Mouse (Mus musculus): ENCODE data around the gene Tnfsf15. TPM values are rescaled to one million over a fixed set of nuclear protein-coding genes. Genes with fewer than 3 reads are reported as not detected.

The Tnfsf15 gene
- polyA plus RNA-seq, 2 experiments: 0.02 to 0.08 TPM

- WGBS (ENCODE audit: insufficient replicate concordance): 65% methylated on average over 2 of the region's 2 CpGs
- no peak for TF ChIP-seq EP300 (IDR thresholded peaks at IDR 0.05; ENCODE audit: low read depth)
- no peak for TF ChIP-seq CTCF (IDR thresholded peaks at IDR 0.05; ENCODE audit: low read depth)
- ATAC-seq (ENCODE audit: insufficient read depth): no peak
Observed at GRCm38 (mm10) chr4:63682441-63682840, 62.5 kb downstream of the Tnfsf15 start.

GRCm38 (mm10) chr4:63681557-63681956 lies 63.4 kb downstream of the Tnfsf15 start:
- no peak for TF ChIP-seq EP300 (IDR thresholded peaks at IDR 0.05; ENCODE audit: low read depth)
- TF ChIP-seq CTCF (IDR thresholded peaks at IDR 0.05; ENCODE audit: low read depth): no peak
- Histone ChIP-seq H3K36me3 (replicated peaks; ENCODE audit: control insufficient read depth, insufficient read depth, low read depth) (no peaks in the 10 kb centered on the region), H3K4me1 (replicated peaks; ENCODE audit: control insufficient read depth in 2 of 2, insufficient read depth in 2 of 2, low read length in 1 of 2) (no peaks in the 10 kb centered on the region), H3K9ac (replicated peaks) (no peak overlapping the region), H3K27ac (no peak overlapping the region), H3K9me3 (ENCODE audit: control insufficient read depth, low read length) (no peaks in the 10 kb centered on the region), H3K4me2 (ENCODE audit: low read depth) (no peak overlapping the region), H3K4me3 (ENCODE audit: insufficient read depth in 1 of 2, low read depth in 2 of 2, low read length in 2 of 2) (no peak overlapping the region), H3K27me3 (ENCODE audit: control insufficient read depth, insufficient read depth, low read length) (no peaks in the 10 kb centered on the region)
- 75% methylated on average over 3 of the region's 3 CpGs for WGBS (ENCODE audit: insufficient replicate concordance)
- ATAC-seq (ENCODE audit: insufficient read depth) (no peak), DNase-seq (ENCODE audit: low read depth in 3 of 3, low spot score in 3 of 3) (no peak)

More at GRCm38 (mm10) chr4:63682441-63682840, 62.5 kb downstream of the Tnfsf15 start:
- H3K27ac ChIP-seq: no peak overlapping the region
- no peaks in the 10 kb centered on the region for H3K27me3 ChIP-seq (ENCODE audit: control insufficient read depth, insufficient read depth, low read length)
- H3K4me2 ChIP-seq (ENCODE audit: low read depth): no peak overlapping the region
- no peak overlapping the region for H3K9ac ChIP-seq (replicated peaks)
- H3K4me3 ChIP-seq (ENCODE audit: insufficient read depth in 1 of 2, low read depth in 2 of 2, low read length in 2 of 2): no peak overlapping the region
- no peaks in the 10 kb centered on the region for H3K4me1 ChIP-seq (replicated peaks; ENCODE audit: control insufficient read depth in 2 of 2, insufficient read depth in 2 of 2, low read length in 1 of 2)
- no peak for DNase-seq (ENCODE audit: low read depth in 3 of 3, low spot score in 3 of 3)
- no peaks in the 10 kb centered on the region for H3K36me3 ChIP-seq (replicated peaks; ENCODE audit: control insufficient read depth, insufficient read depth, low read depth)
- H3K9me3 ChIP-seq (ENCODE audit: control insufficient read depth, low read length): no peaks in the 10 kb centered on the region

Other genes with a start within 250 kb of the Tnfsf15 start
- gene Whrn, start 249.1 kb downstream of the Tnfsf15 start, polyA plus RNA-seq (2012; rRNA removed): 0.53 and 0.61 TPM in 2 replicates
- 0.23 and 0.29 TPM in 2 replicates for gene Whrn, start 249.1 kb downstream of the Tnfsf15 start, polyA plus RNA-seq (2014; fragmentation: Nextera tagmentation; extraction: Ambion mirVana)
- 27.1 and 42.6 TPM in 2 replicates for gene Atp6v1g1, start 200.3 kb downstream of the Tnfsf15 start, polyA plus RNA-seq (2012; rRNA removed)
- gene Atp6v1g1, start 200.3 kb downstream of the Tnfsf15 start, polyA plus RNA-seq (2014; fragmentation: Nextera tagmentation; extraction: Ambion mirVana): 117 and 119 TPM in 2 replicates
- gene Tmem268, start 186.3 kb downstream of the Tnfsf15 start, polyA plus RNA-seq (2012; rRNA removed): 3.5 and 5.1 TPM in 2 replicates
- 7.8 and 7.9 TPM in 2 replicates for gene Tmem268, start 186.3 kb downstream of the Tnfsf15 start, polyA plus RNA-seq (2014; fragmentation: Nextera tagmentation; extraction: Ambion mirVana)
- gene Gm11213, start 139.9 kb downstream of the Tnfsf15 start, polyA plus RNA-seq (2012; rRNA removed): not detected in 2 replicates
- gene Gm11213, start 139.9 kb downstream of the Tnfsf15 start, polyA plus RNA-seq (2014; fragmentation: Nextera tagmentation; extraction: Ambion mirVana): not detected in 2 replicates
- not detected in 2 replicates for gene Tex48, start 122.7 kb downstream of the Tnfsf15 start, polyA plus RNA-seq (2012; rRNA removed)
- gene Tex48, start 122.7 kb downstream of the Tnfsf15 start, polyA plus RNA-seq (2014; fragmentation: Nextera tagmentation; extraction: Ambion mirVana): not detected in 2 replicates
- gene Gm11214, start 81.7 kb downstream of the Tnfsf15 start, polyA plus RNA-seq (2012; rRNA removed): not detected in 2 replicates
- gene Gm11214, start 81.7 kb downstream of the Tnfsf15 start, polyA plus RNA-seq (2014; fragmentation: Nextera tagmentation; extraction: Ambion mirVana): not detected in 2 replicates
- gene Tnfsf8, start 116.2 kb upstream of the Tnfsf15 start, polyA plus RNA-seq (2012; rRNA removed): 0.01 TPM in 2 replicates
- gene Tnfsf8, start 116.2 kb upstream of the Tnfsf15 start, polyA plus RNA-seq (2014; fragmentation: Nextera tagmentation; extraction: Ambion mirVana): not detected in 2 replicates